Mouse (Mus musculus) cerebellum, postnatal 10 days (tissue): ENCODE measurements around the gene Cbln3.

Source experiments
- DNase-seq, 2 experiments: peaks; one replicate each; pipeline ENCODE4 v3.0.0; 2021; ENCODE audit warnings: mixed read lengths in 2 of 2

Cbln3 gene

DNA sequence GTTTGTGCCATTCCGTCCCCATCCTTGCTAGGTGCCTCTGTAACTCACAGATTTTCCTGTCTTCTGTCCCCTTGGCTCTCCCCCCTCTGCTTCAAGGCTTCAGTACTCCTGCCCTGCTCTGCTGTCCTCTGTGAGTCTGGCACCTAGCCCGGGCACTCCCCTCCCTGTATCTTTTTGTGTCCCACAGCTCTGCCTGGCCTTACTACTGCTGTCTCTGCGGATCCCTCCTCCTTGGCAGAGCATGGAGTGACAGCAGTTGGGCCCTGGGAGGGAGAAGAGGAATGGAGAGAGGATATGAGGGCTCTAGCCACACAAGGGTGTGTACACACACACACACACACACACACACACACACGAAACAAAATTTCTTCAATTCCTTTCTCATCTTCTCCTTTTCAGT is at the start of gene Cbln3:
Gene Cbln3, minus strand, starts transcription at position 227 of the 400 bp plus-strand sequence.
- peak; percentile 96 to 97 for DNase-seq

DNA sequence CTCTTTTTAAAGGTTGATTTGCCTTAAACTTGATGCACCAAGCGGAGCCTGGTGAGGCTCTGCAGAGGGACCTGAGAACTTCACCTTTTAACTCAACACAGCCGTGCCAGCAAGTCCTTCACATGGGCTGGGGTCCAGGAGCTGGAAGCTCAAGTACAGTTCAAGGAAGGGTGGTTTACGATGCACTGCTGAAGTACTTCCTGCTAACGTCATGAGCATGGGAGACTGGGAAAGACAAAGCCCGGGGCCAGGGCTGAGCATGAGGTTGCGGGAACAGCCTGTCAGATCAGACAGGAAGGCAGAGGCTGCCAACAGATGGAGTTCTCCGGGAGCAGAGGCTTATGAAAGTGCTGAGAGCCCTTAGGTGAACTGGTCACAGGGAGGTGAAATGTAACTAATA is 49.4 kb upstream of the Cbln3 start:
- peak; percentile 49 to 54 for DNase-seq

DNA sequence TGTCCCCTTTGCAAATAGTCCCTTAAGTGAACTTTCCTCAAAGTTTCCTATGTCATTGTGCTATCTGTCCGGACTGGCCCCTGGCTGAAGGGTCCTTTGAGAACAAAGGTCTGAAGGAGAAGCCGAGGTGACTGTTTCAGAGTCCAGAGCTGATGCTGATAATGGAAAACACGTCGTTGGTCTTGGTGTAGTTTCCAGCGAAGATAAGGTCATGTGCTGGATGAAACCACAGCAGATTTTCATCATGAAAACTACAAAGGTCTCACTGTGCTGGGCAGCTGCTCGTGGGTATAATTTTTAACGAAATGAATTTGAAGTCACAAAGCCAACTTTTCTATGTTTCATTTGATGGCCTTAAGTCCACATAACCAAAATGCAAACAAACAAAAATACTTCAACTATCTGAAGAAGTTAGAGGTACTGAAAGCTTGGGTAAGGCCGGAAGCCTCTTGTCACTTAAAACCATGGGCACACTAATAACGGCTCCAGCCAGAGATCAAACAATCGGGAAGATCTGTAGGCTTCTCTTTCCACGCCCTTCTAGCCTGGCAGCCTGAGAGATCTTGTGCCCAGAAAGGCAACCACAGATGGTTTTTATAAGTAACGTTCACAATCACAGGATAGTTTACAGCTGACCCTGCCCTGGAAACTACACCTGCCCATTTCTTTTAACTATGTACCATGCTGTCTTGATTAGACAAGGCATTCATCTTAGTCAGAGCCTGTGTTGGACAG is 45.2 kb upstream of the Cbln3 start:
- no peak for DNase-seq

DNA sequence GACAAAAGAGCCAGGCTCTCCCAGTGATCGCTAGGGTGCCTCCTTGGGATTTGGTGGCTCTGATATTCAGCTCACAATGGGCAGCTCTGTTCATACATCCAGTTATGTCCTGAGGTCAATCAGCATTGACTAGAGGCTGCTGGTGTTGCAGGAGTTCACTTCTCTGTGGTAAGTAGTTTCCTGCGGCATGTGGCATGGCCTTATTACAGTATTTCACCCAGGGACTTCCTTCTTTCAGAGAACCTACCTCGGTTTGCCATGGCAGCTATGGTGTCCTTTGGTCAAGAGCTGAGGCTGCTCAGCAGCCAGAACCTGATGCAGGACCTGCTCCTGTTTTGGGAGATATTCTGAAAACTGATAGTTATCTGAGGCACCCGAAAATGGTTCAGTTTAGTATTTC is 42.7 kb upstream of the Cbln3 start:
- no peak for DNase-seq

DNA sequence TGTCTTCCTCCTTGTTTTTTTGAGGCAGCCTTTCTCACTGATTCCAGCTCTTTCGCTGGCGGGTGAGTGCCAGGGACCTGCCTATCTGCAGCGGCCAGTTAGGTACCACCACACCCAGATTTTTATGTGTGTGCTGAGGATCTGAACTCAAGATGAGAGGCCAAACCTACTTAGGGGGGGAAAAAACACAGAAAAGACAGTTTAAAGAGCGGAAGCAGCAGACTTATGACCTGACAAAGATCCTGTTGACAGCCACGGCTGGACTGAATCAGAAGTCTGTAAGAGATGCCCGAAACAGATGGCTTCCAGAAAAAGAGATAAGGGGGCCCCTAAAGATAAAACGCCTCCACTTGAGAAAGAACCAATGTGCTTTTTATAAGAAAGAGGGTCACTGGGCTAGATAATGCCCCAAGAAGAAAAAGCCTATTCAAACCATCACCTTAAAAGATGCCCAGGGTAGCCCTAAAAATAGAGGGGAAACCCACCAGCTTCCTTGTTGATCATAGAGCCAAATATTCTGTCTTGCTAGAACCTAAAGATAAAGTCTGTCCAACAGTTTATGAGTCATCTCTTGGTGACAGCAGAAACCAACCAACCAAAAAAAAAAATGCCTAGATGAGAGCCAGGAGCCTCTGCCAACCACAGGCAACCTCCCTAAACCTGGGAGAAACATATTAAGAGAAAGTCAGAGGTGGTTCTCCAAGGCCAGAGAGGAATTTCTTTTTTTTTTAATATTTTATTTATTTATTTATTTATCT is 38.5 kb upstream of the Cbln3 start:
- DNase-seq, result no peak

DNA sequence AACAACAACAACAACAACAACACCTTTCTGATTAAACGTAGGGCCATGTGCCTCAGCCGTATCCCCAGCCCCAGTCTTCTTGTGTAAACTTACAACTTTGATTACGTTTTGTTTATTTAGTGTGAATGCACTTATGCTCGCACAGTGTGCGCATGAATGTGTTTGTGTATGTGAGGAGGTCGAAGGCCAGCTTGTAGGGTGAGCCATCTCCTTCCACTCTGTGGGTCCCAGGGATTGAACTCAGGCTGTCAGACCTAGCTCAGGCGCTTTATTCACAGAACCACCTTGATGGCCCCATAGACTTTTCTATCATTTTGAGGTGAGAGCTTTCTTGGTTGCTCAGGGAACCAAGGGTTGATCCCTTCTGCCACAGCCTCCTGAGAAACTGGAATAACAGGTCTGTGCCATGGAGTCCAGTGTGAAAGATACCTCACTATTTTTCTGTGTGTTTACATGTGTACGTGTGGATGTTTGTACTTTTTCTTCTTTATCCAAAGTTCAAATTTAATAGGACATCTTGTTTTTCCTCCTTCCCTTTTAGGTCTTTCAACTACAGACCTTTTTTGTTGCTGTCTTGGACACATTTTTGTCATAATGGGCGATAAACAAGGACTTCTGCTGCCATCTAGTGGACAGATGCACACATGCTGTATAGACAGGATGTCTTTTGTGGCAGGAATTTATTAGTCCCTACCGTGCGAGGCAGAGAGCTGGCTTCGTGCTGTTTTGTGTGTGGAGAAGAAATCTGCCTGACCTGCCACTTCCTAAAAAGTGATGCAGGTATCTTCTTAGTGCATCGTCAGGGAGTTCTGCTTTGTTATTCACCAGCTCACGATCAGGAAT is 34.3 kb upstream of the Cbln3 start:
- DNase-seq, result peak; percentile 90 to 95

DNA sequence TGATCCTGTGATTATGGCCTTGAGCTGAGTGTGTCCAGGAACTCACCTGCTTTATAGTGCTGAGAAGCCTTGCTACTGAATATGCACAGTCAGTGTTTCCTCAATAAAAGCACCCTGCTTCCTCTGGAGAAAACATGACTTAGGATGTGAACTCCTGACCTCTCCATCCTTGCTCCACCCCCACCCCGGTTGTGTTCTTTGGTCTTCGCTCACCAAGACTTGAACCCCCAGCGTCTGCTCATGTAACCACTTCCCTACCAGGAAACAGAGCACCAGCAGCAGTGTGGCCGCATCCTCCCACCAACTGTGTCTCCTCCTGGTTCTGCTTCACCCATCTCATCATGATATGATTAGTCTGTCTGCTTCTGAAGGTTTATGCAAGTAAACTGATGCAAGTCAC is 29.2 kb upstream of the Cbln3 start:
- DNase-seq, result no peak

DNA sequence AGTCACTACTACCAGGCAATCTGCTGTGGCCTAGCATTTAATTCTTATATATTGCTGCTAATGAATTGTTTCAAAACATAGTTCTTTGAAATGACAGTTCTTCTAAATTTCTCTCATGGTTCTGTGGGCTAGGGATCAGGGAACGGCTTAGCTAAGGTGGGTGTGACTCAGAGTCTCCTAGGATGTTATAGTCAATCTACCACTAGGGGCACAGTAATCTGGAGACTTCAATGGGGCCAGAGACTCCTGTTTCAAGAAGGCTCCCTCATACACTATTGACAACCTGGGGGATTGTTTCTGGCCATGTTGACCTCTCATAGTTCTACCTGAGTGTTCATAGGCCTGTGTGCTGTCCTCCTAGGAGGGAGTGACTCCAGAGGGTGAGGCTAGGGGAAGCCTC is 21.3 kb upstream of the Cbln3 start:
- DNase-seq, result peak in 1 of 2 experiments; percentile 36

DNA sequence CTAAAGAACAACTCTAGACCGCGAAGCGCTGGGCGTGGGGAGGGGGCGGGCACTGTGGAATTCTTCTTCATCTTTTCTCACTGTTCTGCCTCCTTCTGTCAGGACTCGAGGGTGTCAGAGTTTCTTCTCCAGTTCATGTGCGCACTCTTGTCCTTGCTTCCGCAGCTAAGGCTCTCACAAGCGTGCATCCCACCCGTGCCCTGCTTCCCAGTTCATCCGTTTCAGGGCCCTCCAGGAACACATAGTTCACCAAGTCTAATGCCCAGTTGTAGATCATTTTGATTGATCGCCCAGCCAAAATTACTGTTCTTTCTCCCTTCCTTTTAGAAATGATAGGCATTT is 16.2 kb upstream of the Cbln3 start:
- no peak for DNase-seq

DNA sequence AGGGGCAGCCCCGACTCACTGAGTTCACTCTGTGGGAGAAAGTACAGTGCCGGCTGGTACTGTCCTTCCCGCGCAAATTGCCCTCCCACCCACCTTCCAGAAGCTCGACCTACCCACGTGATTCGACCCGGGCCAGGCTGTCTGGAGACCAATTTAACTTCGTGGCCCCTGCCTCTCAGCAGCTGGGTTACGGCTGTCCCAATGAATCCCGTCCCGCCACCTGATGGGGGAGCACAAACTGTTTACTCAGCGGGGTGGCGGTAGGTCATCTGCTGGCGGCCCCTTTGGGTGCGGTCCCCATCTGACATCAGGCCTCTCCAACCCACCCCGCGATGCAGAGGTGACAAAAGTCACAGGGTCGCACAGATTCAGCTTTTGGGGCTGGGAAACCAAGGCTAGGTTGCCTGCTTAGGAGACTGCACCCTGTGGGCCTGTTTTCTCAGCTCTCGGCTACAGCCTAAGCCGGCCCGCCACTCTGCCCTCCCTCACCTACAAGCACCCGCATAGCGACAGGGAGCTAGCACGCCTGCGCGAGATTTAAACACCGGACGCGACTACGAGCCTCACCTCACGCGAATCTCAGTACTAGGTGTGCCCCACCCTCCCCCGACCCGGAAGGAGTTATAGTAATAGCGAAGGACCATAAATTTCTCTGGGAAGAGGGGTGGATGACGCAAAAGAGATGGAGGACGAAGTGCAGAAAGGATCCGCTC is 15.7 kb upstream of the Cbln3 start, which contains the start of gene Sdr39u1:
Gene Sdr39u1, minus strand, starts transcription at position 593 of the 713 bp plus-strand sequence.
- DNase-seq, result peak; percentile 93 to 95

DNA sequence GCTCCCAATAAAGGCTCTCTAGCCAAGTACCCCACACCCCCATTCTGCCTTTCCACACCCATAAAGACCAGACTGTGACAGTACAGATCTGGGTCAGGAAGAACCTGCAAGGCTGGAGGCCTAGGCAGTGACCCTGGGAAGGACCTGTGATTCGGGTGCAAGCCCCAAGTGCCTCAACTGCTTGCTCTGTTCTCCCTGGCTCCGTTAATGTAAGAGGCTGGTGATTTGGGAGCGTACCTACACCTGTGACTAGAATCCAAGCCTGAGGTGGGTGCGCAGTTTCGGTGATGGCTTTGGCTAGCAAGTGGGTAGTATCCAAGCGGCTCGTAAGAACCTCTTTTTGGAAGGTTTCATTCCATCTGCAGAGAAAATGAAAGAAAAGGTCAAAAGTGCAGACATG is 14.8 kb upstream of the Cbln3 start:
- peak in 1 of 2 experiments; percentile 24 for DNase-seq

DNA sequence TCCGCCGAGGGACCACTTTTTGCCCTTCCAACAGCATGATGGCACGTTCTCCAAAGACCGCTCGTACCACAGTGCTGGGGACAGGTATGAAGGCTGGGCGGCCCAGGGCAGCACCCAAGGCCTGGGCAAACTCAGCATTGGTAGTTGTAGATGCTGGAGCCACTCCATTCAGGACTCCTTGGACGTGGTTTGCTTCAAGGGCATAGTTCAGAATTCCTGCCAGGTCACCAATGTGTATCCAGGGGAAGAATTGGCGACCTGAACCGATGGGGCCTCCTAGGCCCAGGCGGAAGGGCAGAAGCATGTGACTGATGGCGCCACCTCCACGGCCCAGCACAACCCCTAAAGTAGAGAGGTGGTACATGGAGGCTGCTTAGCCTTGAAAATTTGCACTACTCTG is 13.5 kb upstream of the Cbln3 start:
- DNase-seq, result peak in 1 of 2 experiments; percentile 29

DNA sequence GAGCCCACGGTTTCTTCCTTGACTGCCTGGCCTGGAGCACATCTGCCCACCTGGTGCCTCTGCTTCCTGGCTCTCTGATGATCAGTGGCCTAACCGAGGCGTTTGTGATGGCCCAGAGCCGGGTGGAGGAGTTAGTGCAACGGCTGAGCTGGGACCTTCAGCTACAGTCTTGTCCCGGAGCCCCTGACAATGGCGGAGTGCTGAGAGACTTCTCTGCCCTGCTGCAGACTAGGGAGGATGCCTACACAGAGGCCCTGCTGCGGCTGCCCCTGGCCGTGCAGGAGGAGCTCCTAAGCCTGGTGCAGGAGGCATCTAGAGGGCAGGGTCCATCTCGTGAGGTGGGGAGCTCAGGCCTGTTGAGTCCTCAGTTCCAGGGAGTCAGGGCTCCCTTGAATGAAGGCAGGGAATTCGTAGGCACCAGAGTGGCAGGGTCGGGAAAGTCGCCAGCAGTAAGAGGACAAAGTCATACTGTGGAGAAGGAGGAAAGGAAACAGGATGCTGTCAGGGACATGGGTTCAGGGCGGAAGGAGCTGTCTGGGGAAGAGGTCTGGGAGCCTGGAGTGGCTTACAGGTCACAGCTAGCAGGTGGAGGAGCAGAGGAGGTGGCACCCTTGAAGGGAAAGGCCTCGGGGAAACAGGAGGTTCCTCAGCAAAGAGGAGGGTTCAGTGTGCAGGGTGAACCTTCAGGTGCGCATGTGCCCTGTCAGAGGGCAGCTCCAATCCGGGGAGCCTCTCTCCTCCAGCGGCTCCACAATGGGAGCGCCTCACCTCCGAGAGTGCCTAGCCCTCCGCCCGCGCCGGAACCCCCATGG is 2.6 kb upstream of the Cbln3 start:
- DNase-seq, result peak in 1 of 2 experiments; percentile 33

DNA sequence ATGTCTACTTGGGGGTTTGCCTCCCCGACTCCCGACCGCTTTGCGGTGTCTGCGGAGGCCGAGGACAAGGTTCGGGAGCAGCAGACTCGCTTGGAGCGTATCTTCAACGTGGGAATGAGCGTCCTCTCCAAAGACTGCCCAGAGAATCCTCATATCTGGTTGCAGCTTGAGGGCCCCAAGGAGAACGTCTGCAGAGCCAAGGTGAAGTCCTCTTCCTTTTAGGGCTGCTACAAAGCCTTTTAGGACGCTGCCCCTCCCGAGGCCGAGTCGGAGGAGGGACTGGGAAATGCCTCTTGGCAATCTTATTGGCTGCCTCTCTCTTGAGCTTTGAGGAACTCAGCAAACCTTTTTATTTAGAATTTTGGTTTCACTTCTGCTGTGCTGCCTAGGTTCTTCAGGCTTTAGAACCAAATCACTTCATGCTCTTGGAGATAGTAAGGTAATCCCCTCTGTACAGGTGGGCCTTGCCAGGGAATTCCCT is 1.6 kb upstream of the Cbln3 start:
- DNase-seq, result peak in 1 of 2 experiments; percentile 58

DNA sequence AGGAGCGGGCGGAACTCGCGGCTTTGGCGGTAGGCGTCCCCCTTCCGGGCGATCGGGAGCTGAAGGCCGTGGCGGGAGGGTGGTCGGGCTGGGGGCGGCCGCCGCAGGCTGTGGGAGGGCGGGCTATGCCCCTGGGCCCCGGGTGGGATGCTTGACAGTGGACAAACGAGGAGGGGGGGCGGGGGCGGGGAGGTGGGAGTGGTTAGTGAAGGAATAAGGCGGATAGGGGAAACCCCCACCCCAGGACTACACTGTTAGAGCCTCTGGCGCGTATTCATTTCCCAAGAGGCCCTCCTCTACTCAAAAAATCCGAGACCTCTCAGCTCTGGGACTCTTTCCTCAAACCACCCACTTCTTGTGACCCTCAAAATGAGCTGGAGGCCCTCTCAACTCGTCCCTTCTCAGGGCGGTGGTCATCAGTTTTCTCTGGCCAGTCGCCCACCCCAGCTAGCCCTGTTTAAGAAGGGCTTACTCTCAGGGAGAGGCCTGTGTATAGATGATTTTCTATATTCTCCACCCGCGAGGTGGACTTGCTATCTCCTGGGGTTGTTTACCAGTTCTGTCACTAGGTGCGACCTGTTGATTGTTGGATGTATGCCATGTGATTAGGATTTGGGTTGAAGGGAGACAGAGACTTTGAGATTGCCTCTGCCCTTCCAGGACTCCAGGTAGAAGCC is 1.1 kb upstream of the Cbln3 start:
- peak; percentile 64 to 81 for DNase-seq

DNA sequence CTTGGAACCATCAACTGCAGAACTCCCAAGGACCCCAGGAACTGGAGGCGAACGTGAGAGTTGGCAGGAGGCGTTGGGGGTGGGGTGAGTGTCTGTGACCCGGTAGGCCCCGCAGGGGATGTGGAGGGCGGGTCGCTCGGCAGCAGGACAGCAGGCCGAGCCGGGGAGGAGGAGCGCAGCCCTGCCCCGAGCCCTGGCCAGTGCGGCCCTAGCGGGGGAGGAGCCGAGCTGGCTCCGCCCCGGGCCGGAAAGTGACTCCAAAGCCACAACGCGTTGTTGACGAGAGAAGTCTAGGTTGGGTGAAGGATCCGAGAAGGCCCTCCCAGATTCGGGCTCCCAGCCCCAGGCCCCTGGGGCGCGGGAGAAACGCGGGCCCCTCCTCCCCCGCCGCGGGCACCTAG is 521 bp upstream of the Cbln3 start, which contains the start of gene Khnyn:
Gene Khnyn, plus strand, starts transcription at position 235 of the 401 bp plus-strand sequence.
- DNase-seq, result peak; percentile 94 to 96

DNA sequence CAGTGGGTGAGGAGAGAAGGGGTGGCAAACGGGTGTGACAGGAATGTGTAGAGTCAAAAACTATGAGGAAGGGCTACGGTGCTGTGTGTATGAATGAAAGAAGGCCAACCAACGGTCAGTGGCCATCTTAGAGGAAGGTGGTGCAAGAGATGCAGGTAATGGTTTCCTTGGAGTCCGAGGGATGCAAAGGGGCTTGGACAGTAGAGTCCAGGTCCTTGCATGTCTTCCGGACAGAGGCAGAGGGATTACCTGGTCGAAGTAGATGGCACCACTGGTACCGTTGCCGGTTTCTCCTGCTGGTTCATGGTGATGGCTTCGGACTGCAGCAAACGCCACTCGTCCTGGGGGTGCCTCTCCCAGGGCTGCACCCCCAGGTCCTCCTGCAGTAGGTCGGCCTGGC is 529 bp downstream of the Cbln3 start:
- DNase-seq, result no peak

DNA sequence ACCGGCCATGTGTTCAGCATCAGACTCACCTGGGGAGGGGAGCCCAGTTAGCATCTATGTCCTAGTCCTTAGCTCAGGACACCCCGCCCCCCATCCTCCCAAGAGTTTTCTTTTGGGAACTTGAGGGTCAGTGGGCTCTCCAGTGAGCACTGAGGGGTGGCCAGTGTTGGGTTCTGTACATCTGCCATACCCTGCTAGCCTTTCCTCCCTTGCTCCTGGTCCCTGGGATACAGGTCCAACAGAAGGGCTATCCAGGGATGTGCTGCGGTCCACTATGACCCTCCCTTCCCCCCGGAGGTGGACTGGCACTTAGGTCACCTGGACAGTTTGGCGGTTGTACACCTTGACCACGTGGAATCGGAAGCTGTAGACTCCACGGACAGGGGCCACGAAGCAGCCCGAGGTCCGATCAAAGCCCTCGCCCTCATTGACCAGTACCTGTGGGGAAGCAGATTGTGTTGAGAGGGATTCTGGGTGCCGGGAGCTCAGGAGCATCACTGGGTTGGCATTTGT is 987 bp downstream of the Cbln3 start:
- DNase-seq, result peak in 1 of 2 experiments; percentile 55

DNA sequence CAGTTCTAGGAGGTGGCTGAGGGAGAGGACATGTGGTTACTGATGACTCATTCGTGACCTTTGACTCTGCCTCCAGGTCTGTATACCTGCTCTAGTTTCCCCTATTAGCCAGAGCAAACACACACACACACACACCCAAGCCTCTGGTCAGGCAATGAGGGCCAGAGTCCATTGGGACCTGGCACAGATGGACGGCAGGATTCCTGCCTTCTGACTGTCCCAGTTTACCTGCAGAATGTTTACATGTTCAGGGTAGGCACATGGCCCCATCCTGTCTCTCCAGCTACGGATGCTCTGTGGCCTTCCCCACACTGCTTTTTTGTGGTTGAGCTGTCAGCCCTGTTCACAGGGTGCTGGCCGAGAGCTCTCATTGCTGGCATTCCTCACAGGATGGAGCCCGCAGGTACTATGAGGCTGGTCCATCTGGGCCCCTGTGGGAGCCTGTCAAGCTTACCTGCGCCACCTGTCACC is 2.0 kb downstream of the Cbln3 start:
- DNase-seq, result peak; percentile 82 to 88

DNA sequence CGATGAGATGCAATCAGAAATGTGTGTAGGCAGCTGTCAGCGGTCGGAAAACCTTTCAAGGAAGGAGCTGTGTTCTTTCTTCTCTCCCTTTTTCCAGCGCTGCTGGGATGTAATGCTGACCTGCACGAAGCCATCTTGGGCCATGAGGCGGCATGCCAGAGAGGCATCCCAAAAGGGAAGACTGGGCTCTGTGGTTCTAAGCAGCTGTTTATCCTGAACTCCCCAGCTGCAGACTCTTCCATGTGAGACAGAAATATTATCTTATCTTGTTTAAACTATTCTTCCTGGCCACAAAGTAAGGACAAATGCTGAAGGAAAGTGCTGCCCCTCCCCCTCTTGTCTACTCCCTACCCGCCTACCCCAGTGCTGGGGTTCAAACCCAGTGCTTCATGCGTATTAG is 3.2 kb downstream of the Cbln3 start:
- no peak for DNase-seq
